In genomic region chr1:43781195-43781594, GRCm38 (mm10) we compare ENCODE assay signal across 19 mouse cellular contexts. TPM values are rescaled to one million over a fixed set of nuclear protein-coding genes. Genes with fewer than 3 reads are reported as not detected.
DNase-seq lines count a peak whose midpoint lies in the region; ATAC-seq and TF ChIP-seq lines count a peak whose summit lies in the region.
"Had no signal": no experiment of that assay in that cellular context is flagged by ENCODE, and none has a peak within 500 bp of the region (broad histone marks: within the 10 kb centered on the region; RNA-seq: fewer than 3 reads in every experiment).

No protein-coding gene starts in this region.

- H3K4me1 ChIP-seq in heart, embryonic 13.5 days = peaks cover 27% of the 10 kb centered on the region
- H3K4me1 ChIP-seq in heart, embryonic 12.5 days (replicated peaks) = peaks cover 23% of the 10 kb centered on the region
- 0 out of 2 replicates have a peak, but pooled peaks cover 9% of the 10 kb centered on the region for H3K4me1 ChIP-seq in lung, embryonic 15.5 days
- no peaks in the 10 kb centered on the region for H3K4me1 ChIP-seq in lung, adult 2 months (ENCODE audit: control insufficient read depth, insufficient read depth, low read length)
- no peaks in the 10 kb centered on the region for H3K4me1 ChIP-seq in intestine, embryonic 16.5 days (ENCODE audit: control insufficient read depth, insufficient read depth, low read length)
- H3K4me1 ChIP-seq in stomach, embryonic 16.5 days (ENCODE audit: control insufficient read depth, insufficient read depth, low read length) = peaks cover 13% of the 10 kb centered on the region; the same call in 1 of the 2 replicates
- H3K4me1 ChIP-seq: forebrain, embryonic 15.5 days; hindbrain, embryonic 12.5 days; limb, embryonic 10.5 days had no signal

- no peak overlapping the region for H3K4me3 ChIP-seq in heart, embryonic 13.5 days
- H3K4me3 ChIP-seq in heart, embryonic 12.5 days = no peak overlapping the region
- no peak overlapping the region for H3K4me3 ChIP-seq in lung, embryonic 15.5 days
- no peak overlapping the region for H3K4me3 ChIP-seq in lung, adult 2 months (replicated peaks; ENCODE audit: extremely low read depth, low read depth, low read length)
- no peak overlapping the region for H3K4me3 ChIP-seq in intestine, embryonic 16.5 days (ENCODE audit: low read length)
- H3K4me3 ChIP-seq in stomach, embryonic 16.5 days (replicated peaks; ENCODE audit: low read length) = no peak overlapping the region
- H3K4me3 ChIP-seq: forebrain, embryonic 15.5 days; hindbrain, embryonic 12.5 days; limb, embryonic 10.5 days had no signal

- no peaks in the 10 kb centered on the region for H3K9me3 ChIP-seq in heart, embryonic 13.5 days
- H3K9me3 ChIP-seq in heart, embryonic 12.5 days (replicated peaks) = no peaks in the 10 kb centered on the region
- no peaks in the 10 kb centered on the region for H3K9me3 ChIP-seq in lung, embryonic 15.5 days
- H3K9me3 ChIP-seq in intestine, embryonic 16.5 days (ENCODE audit: control insufficient read depth, low read length) = no peaks in the 10 kb centered on the region
- H3K9me3 ChIP-seq in stomach, embryonic 16.5 days (replicated peaks; ENCODE audit: control insufficient read depth, low read length) = no peaks in the 10 kb centered on the region
- H3K9me3 ChIP-seq: forebrain, embryonic 15.5 days; G1E; hindbrain, embryonic 12.5 days; limb, embryonic 10.5 days had no signal

- no peak for TF ChIP-seq POLR2A in lung, adult 2 months (IDR thresholded peaks at IDR 0.05; ENCODE audit: borderline replicate concordance, extremely low read depth, low read depth, low read length)

- H3K4me2 ChIP-seq in heart, embryonic 13.5 days = no peak overlapping the region
- no peak overlapping the region for H3K4me2 ChIP-seq in heart, embryonic 12.5 days
- H3K4me2 ChIP-seq in lung, embryonic 15.5 days = no peak overlapping the region
- no peak overlapping the region for H3K4me2 ChIP-seq in intestine, embryonic 16.5 days (ENCODE audit: low read depth, low read length)
- no peak overlapping the region for H3K4me2 ChIP-seq in stomach, embryonic 16.5 days (ENCODE audit: low read depth, low read length)
- H3K4me2 ChIP-seq: forebrain, embryonic 15.5 days; hindbrain, embryonic 12.5 days; liver, embryonic 11.5 days; lung, embryonic 14.5 days had no signal

- no peaks in the 10 kb centered on the region for H3K27me3 ChIP-seq in heart, embryonic 13.5 days (replicated peaks)
- no peaks in the 10 kb centered on the region for H3K27me3 ChIP-seq in heart, embryonic 12.5 days (replicated peaks)
- H3K27me3 ChIP-seq in lung, embryonic 15.5 days = no peaks in the 10 kb centered on the region
- H3K27me3 ChIP-seq in intestine, embryonic 16.5 days (replicated peaks; ENCODE audit: control insufficient read depth, insufficient read depth, low read length) = no peaks in the 10 kb centered on the region
- H3K27me3 ChIP-seq in stomach, embryonic 16.5 days (ENCODE audit: control insufficient read depth, insufficient read depth, low read length) = no peaks in the 10 kb centered on the region
- H3K27me3 ChIP-seq: forebrain, embryonic 15.5 days; hindbrain, embryonic 12.5 days had no signal

- DNase-seq in lung, adult 2 months = no peak
- DNase-seq in retina, embryonic 14.5 days (ENCODE audit: low spot score) = no peak
- DNase-seq: cerebellum, postnatal 10 days; kidney, adult 2 months; lung, embryonic 14.5 days; right cerebral cortex, adult 18-20 months; thymus, postnatal 14 days had no signal

- 53% methylated on average over 2 of the region's 2 CpGs for WGBS in heart, embryonic 13.5 days
- 46% methylated on average over 2 of the region's 2 CpGs for WGBS in heart, embryonic 12.5 days
- WGBS in lung, embryonic 15.5 days = 51% methylated on average over 2 of the region's 2 CpGs
- 60% methylated on average over 2 of the region's 2 CpGs for WGBS in lung, adult 2 months
- WGBS in intestine, embryonic 16.5 days = 73% methylated on average over 2 of the region's 2 CpGs
- WGBS in stomach, embryonic 16.5 days = 62% methylated on average over 2 of the region's 2 CpGs

- no peak for ATAC-seq in heart, embryonic 13.5 days (ENCODE audit: extremely low read depth, insufficient number of reproducible peaks, low FRiP score, low TSS enrichment)
- ATAC-seq in heart, embryonic 12.5 days (ENCODE audit: insufficient number of reproducible peaks, low FRiP score) = no peak
- ATAC-seq in lung, embryonic 15.5 days (ENCODE audit: borderline replicate concordance, extremely low read depth, low FRiP score, low TSS enrichment) = no peak
- no peak for ATAC-seq in intestine, embryonic 16.5 days
- no peak for ATAC-seq in stomach, embryonic 16.5 days (ENCODE audit: insufficient read depth, low FRiP score)
- ATAC-seq: CD4-positive, CD25-positive, alpha-beta regulatory T cell, adult 4 months; forebrain, embryonic 15.5 days; midbrain, embryonic 16.5 days had no signal

- no peak overlapping the region for H3K9ac ChIP-seq in heart, embryonic 13.5 days
- no peak overlapping the region for H3K9ac ChIP-seq in heart, embryonic 12.5 days
- no peak overlapping the region for H3K9ac ChIP-seq in lung, embryonic 15.5 days
- no peak overlapping the region for H3K9ac ChIP-seq in intestine, embryonic 16.5 days (ENCODE audit: low read depth, low read length)
- peak overlapping the region; percentile 16; the same call in 1 of the 2 replicates for H3K9ac ChIP-seq in stomach, embryonic 16.5 days (ENCODE audit: low read length)
- H3K9ac ChIP-seq: forebrain, embryonic 15.5 days; hindbrain, embryonic 12.5 days; lung, embryonic 14.5 days had no signal

- peaks cover 24% of the 10 kb centered on the region for H3K36me3 ChIP-seq in heart, embryonic 13.5 days
- peaks cover 12% of the 10 kb centered on the region for H3K36me3 ChIP-seq in heart, embryonic 12.5 days
- peaks cover 7% of the 10 kb centered on the region for H3K36me3 ChIP-seq in lung, embryonic 15.5 days
- peaks cover 3% of the 10 kb centered on the region; the same call in 1 of the 2 replicates for H3K36me3 ChIP-seq in intestine, embryonic 16.5 days (ENCODE audit: control insufficient read depth, insufficient read depth, low read length)
- no peaks in the 10 kb centered on the region for H3K36me3 ChIP-seq in stomach, embryonic 16.5 days (ENCODE audit: control insufficient read depth, insufficient read depth, low read length)

- TF ChIP-seq CTCF in lung, adult 2 months (IDR thresholded peaks at IDR 0.05; ENCODE audit: insufficient read depth, low read length) = no peak

- H3K27ac ChIP-seq in heart, embryonic 13.5 days (replicated peaks) = peak overlapping the region; percentile 16; the same call in 1 of the 2 replicates
- H3K27ac ChIP-seq in heart, embryonic 12.5 days (ENCODE audit: poor library complexity, severe bottlenecking) = no peak overlapping the region
- peak overlapping the region; percentile 6; the same call in 1 of the 2 replicates for H3K27ac ChIP-seq in lung, embryonic 15.5 days
- peak overlapping the region; percentile 57; the same call in 1 of the 2 replicates for H3K27ac ChIP-seq in intestine, embryonic 16.5 days (ENCODE audit: low read length)
- peak overlapping the region; percentile 82 for H3K27ac ChIP-seq in stomach, embryonic 16.5 days (ENCODE audit: low read length)
- H3K27ac ChIP-seq: forebrain, embryonic 15.5 days; hindbrain, embryonic 12.5 days; limb, embryonic 10.5 days had no signal

RNA-seq across cellular contexts. Expression of gene Uxs1, which starts 46.4 kb away (rescaled TPM):
- 13.6 and 15.0 TPM in 2 replicates for polyA plus RNA-seq in heart, embryonic 13.5 days (2015; fragmentation: Nextera tagmentation; extraction: Ambion mirVana)
- polyA plus RNA-seq in heart, embryonic 12.5 days (2016; fragmentation: Nextera tagmentation; extraction: Ambion mirVana) = 15.6 and 17.0 TPM in 2 replicates
- polyA plus RNA-seq in lung, embryonic 15.5 days (2015; fragmentation: Nextera tagmentation; extraction: Ambion mirVana) = 27.7 and 29.2 TPM in 2 replicates
- 11.4 and 11.5 TPM in 2 replicates for polyA plus RNA-seq in lung, adult 2 months (2012; rRNA removed)
- 14.8 and 17.5 TPM in 2 replicates for polyA plus RNA-seq in intestine, embryonic 16.5 days (2015; fragmentation: Nextera tagmentation; extraction: Ambion mirVana)
- polyA plus RNA-seq in stomach, embryonic 16.5 days (2015; fragmentation: Nextera tagmentation; extraction: Ambion mirVana) = 20.2 and 21.3 TPM in 2 replicates

RNA-seq across cellular contexts. Expression of gene 1500015O10Rik, which starts 50.8 kb away (rescaled TPM):
- polyA plus RNA-seq in heart, embryonic 13.5 days (2015; fragmentation: Nextera tagmentation; extraction: Ambion mirVana) = 9.9 and 10.3 TPM in 2 replicates
- 3.2 and 3.6 TPM in 2 replicates for polyA plus RNA-seq in heart, embryonic 12.5 days (2016; fragmentation: Nextera tagmentation; extraction: Ambion mirVana)
- polyA plus RNA-seq in lung, embryonic 15.5 days (2015; fragmentation: Nextera tagmentation; extraction: Ambion mirVana) = 19.8 and 20.7 TPM in 2 replicates
- 0.84 and 1.3 TPM in 2 replicates for polyA plus RNA-seq in lung, adult 2 months (2012; rRNA removed)
- polyA plus RNA-seq in intestine, embryonic 16.5 days (2015; fragmentation: Nextera tagmentation; extraction: Ambion mirVana) = 2.9 and 3.2 TPM in 2 replicates
- 7.7 and 9.9 TPM in 2 replicates for polyA plus RNA-seq in stomach, embryonic 16.5 days (2015; fragmentation: Nextera tagmentation; extraction: Ambion mirVana)
- polyA plus RNA-seq: CD4-positive, CD25-positive, alpha-beta regulatory T cell, adult 4 months; G1E; limb, embryonic 10.5 days had no signal
